Mouse (Mus musculus) lung, postnatal 0 days (tissue): ENCODE results near the gene Ly6g6c.

ENCODE experiments used
- CTCF ChIP-seq: IDR thresholded peaks from 2 replicates; pipeline ENCODE4 v1.5.1; 2016; ENCODE audit warnings: antibody characterized with exemption, mild to moderate bottlenecking
- EP300 ChIP-seq: IDR thresholded peaks from 2 replicates; pipeline ENCODE4 v1.6.1; 2016; ENCODE audit warnings: antibody characterized with exemption, mild to moderate bottlenecking, control low read depth

DNA sequence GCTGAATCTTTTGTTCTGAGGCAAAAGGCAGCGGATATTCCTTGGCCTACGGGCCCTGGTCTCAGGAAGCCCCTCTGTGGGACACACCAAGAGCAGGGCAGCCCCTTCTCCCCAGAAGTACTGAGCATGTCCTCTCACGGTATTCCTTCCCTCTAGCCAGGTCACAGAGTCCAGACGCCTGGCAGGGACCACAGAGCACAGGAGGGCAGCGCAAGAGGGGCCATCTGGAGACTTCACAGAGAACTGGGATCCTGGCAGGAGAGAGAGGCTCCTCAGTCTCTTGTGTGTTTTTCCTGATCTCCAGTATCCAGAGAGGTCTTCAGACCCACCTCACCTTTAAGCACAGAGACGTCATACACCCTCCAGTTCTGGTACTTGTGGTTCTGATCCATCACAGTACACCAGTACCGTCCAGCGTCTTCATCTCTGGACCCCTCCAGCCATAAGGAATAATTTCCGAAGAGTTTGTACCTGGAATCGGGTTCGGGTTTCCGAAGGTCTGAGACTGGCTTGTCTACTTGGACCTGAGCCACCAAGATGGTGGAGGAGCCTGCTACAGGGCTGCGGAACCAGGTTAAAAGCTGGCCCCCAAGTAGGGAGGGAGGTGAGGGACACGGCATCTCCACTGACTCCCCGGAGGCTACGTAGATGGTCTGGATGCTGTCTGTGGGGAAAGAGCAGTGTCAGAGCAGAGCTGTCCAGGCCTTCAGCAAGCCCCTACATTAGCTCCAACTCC lies 17.8 kb downstream of the Ly6g6c start:
- TF ChIP-seq EP300 (no peak), CTCF (no peak)
